Mouse (Mus musculus) layer of hippocampus, postnatal 25 days (tissue): ENCODE results near the gene Nadk. TPM values are rescaled to one million over a fixed set of nuclear protein-coding genes. Genes with fewer than 3 reads are reported as not detected.
A peak's percentile ranks its signal among the peaks of the same experiment; 100 is the strongest.

Experiments
- DNase-seq, 2 experiments: peaks; one replicate each; pipeline ENCODE4 v3.0.0; 2022; ENCODE audit warnings: mixed read lengths in 2 of 2, low spot score in 1 of 2; ENCODE audit errors: extremely low spot score in 1 of 2
- total RNA-seq, 2 experiments: library from RNA; stranded (reverse); gene quantifications; 2 replicates each; pipeline ENCODE4 v1.2.3; 2021

Gene Nadk
- total RNA-seq: 10 to 100 TPM; 67.1 to 68.5 TPM

GRCm38 (mm10) chr4:155561661-155562442 is at the start of gene Nadk:
Gene Nadk, plus strand, starts transcription at chr4:155562378.
- DNase-seq: no peak

GRCm38 (mm10) chr4:155514810-155515209 is 47.4 kb upstream of the Nadk start:
- DNase-seq: no peak

GRCm38 (mm10) chr4:155517948-155518517 is 44.1 kb upstream of the Nadk start:
- no peak for DNase-seq

GRCm38 (mm10) chr4:155522327-155522726 is 39.9 kb upstream of the Nadk start:
- no peak for DNase-seq

- DNase-seq: no peak
Observed at GRCm38 (mm10) chr4:155525751-155526150, 36.4 kb upstream of the Nadk start.

- DNase-seq: no peak
Observed at GRCm38 (mm10) chr4:155529294-155529693, 32.9 kb upstream of the Nadk start.

- DNase-seq: no peak
Observed at GRCm38 (mm10) chr4:155549993-155550392, 12.2 kb upstream of the Nadk start.

GRCm38 (mm10) chr4:155550446-155550845 is 11.7 kb upstream of the Nadk start:
- DNase-seq: no peak

- DNase-seq: no peak
Observed at GRCm38 (mm10) chr4:155551073-155551472, 11.1 kb upstream of the Nadk start.

GRCm38 (mm10) chr4:155552917-155553532 is 9.2 kb upstream of the Nadk start:
- no peak for DNase-seq

GRCm38 (mm10) chr4:155554880-155555279 is 7.3 kb upstream of the Nadk start:
- DNase-seq: no peak

GRCm38 (mm10) chr4:155555464-155555863 is 6.7 kb upstream of the Nadk start:
- DNase-seq: no peak

- no peak for DNase-seq
Observed at GRCm38 (mm10) chr4:155559454-155559853, 2.7 kb upstream of the Nadk start.

- no peak for DNase-seq
Observed at GRCm38 (mm10) chr4:155560932-155561331, 1.2 kb upstream of the Nadk start.

GRCm38 (mm10) chr4:155562725-155563399 is 684 bp downstream of the Nadk start:
- peak; percentile 23 to 32 for DNase-seq

GRCm38 (mm10) chr4:155563400-155564231 is 1.4 kb downstream of the Nadk start:
- peak; percentile 77 to 89 for DNase-seq

- DNase-seq: no peak
Observed at GRCm38 (mm10) chr4:155564315-155565069, 2.3 kb downstream of the Nadk start.

GRCm38 (mm10) chr4:155566555-155566954 is 4.4 kb downstream of the Nadk start:
- no peak for DNase-seq

- DNase-seq: peak in 1 of 2 experiments; percentile 33
Observed at GRCm38 (mm10) chr4:155568170-155568569, 6.0 kb downstream of the Nadk start.
